Mouse (Mus musculus) MEL (cell line): ENCODE data around the gene Lmo7.

ENCODE experiments used
- BHLHE40 ChIP-seq: IDR thresholded peaks from 2 replicates; pipeline ENCODE4 v1.6.1; 2012; ENCODE audit warnings: low read depth, mild to moderate bottlenecking, inconsistent platforms, low read length, improper control_type of control experiment, borderline replicate concordance
- CHD2 ChIP-seq: IDR thresholded peaks from 2 replicates; pipeline ENCODE4 v1.6.1; 2011; ENCODE audit warnings: low read length, improper control_type of control experiment
- CTCF ChIP-seq, 3 experiments: IDR thresholded peaks in 2 of 3; conservative IDR thresholded peaks in 1 of 3; 2 replicates each; pipeline ENCODE4 v1.5.1; 2011 to 2012; ENCODE audit warnings: low read length in 3 of 3, low read depth in 2 of 3, mild to moderate bottlenecking in 2 of 3, improper control_type of control experiment in 1 of 3, inconsistent platforms in 1 of 3, mixed read lengths in 1 of 3, moderate library complexity in 1 of 3; ENCODE audit not compliant: control insufficient read depth in 1 of 3, insufficient read depth in 1 of 3, poor library complexity in 1 of 3, severe bottlenecking in 1 of 3
- GATA1 ChIP-seq: IDR thresholded peaks from 2 replicates; pipeline ENCODE4 v1.6.1; 2011; ENCODE audit warnings: low read depth, low read length, improper control_type of control experiment
- MAX ChIP-seq: IDR thresholded peaks from 2 replicates; pipeline ENCODE4 v1.6.1; 2011; ENCODE audit warnings: low read length, improper control_type of control experiment
- MEF2A ChIP-seq: IDR thresholded peaks from 2 replicates; pipeline ENCODE4 v1.6.1; 2014; ENCODE audit warnings: low read depth, mild to moderate bottlenecking, inconsistent platforms, low read length, improper control_type of control experiment; ENCODE audit not compliant: poor library complexity, insufficient replicate concordance, severe bottlenecking; ENCODE audit errors: extremely low read depth
- MYB ChIP-seq: IDR thresholded peaks from 2 replicates; pipeline ENCODE4 v1.6.1; 2011; ENCODE audit warnings: mild to moderate bottlenecking, low read depth, low read length, improper control_type of control experiment
- NRF1 ChIP-seq: IDR thresholded peaks from 2 replicates; pipeline ENCODE4 v1.6.1; 2014; ENCODE audit warnings: low read depth, mild to moderate bottlenecking, inconsistent platforms, low read length, improper control_type of control experiment, moderate library complexity; ENCODE audit not compliant: poor library complexity, insufficient read depth, severe bottlenecking
- POLR2A ChIP-seq, 2 experiments: IDR thresholded peaks; 2 replicates each; pipeline ENCODE4 v1.6.1; 2011 to 2012; ENCODE audit warnings: low read length in 2 of 2, mild to moderate bottlenecking in 2 of 2, control low read depth in 1 of 2, improper control_type of control experiment in 1 of 2, low read depth in 1 of 2, moderate library complexity in 1 of 2; ENCODE audit not compliant: control insufficient read depth in 1 of 2, insufficient read depth in 1 of 2, poor library complexity in 1 of 2
- TAL1 ChIP-seq: IDR thresholded peaks from 2 replicates; pipeline ENCODE4 v1.6.1; 2012; ENCODE audit warnings: mild to moderate bottlenecking, inconsistent platforms, low read length, moderate library complexity, mixed read lengths
- USF1 ChIP-seq: IDR thresholded peaks from 2 replicates; pipeline ENCODE4 v1.6.1; 2014; ENCODE audit warnings: low read depth, mild to moderate bottlenecking, inconsistent platforms, low read length, improper control_type of control experiment, moderate library complexity
- ZMIZ1 ChIP-seq: IDR thresholded peaks from 2 replicates; pipeline ENCODE4 v1.6.1; 2012; ENCODE audit warnings: low read depth, mild to moderate bottlenecking, inconsistent platforms, low read length, improper control_type of control experiment, moderate library complexity
- ZNF384 ChIP-seq: IDR thresholded peaks from 2 replicates; pipeline ENCODE4 v1.6.1; 2012; ENCODE audit warnings: low read depth, mild to moderate bottlenecking, inconsistent platforms, low read length, improper control_type of control experiment

- no peak for TF ChIP-seq POLR2A (IDR thresholded peaks at IDR 0.05; ENCODE audit: control insufficient read depth in 1 of 2, insufficient read depth in 1 of 2, low read depth in 1 of 2, low read length in 2 of 2, poor library complexity in 1 of 2)
- no peak for TF ChIP-seq NRF1
- TF ChIP-seq GATA1, result no peak
- no peak for TF ChIP-seq ZNF384
- no peak for TF ChIP-seq CTCF (IDR thresholded peaks at IDR 0.05 in 2 of 3, conservative IDR thresholded peaks at IDR 0.05 in 1 of 3; ENCODE audit: control insufficient read depth in 1 of 3, insufficient read depth in 1 of 3, low read depth in 2 of 3, low read length in 3 of 3, poor library complexity in 1 of 3, severe bottlenecking in 1 of 3)
- no peak for TF ChIP-seq USF1
- no peak for TF ChIP-seq MAX
- TF ChIP-seq MEF2A, result no peak
- TF ChIP-seq BHLHE40, result no peak
- TF ChIP-seq MYB, result no peak
- no peak for TF ChIP-seq TAL1
- no peak for TF ChIP-seq CHD2
- TF ChIP-seq ZMIZ1, result no peak
Measured at GRCm38 (mm10) chr14:101838231-101838839, 108.6 kb downstream of the Lmo7 start.
